Mouse (Mus musculus): ENCODE results near the gene Gng4.

The Gng4 gene

DNA sequence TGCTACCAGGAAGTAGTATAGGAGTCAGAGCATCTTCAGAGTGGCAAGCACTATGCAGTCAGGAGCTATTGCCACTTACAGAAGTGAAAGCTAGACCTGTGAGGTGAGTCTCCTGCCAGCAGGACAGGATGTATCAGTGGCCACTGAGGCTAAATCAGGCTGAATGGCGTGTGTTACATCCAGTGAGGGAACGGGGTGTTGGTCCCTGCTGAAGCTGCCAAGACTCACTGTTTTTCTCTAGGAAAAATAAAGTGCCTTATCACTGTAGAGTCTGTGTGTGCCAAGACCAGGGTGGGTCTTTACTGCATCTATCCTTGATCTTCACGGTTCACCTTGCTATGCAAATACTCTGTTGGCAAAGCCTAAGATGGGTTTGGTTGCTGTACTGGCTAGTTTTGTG, 34.8 kb downstream of the Gng4 start:
- DNase-seq (ENCODE audit: low spot score), result no peak

- DNase-seq (ENCODE audit: low spot score), result no peak
Measured at GRCm38 (mm10) chr13:13820234-13821123, 36.6 kb downstream of the Gng4 start.

- DNase-seq (ENCODE audit: low spot score), result no peak
Measured at GRCm38 (mm10) chr13:13824946-13825345, 41.1 kb downstream of the Gng4 start.

DNA sequence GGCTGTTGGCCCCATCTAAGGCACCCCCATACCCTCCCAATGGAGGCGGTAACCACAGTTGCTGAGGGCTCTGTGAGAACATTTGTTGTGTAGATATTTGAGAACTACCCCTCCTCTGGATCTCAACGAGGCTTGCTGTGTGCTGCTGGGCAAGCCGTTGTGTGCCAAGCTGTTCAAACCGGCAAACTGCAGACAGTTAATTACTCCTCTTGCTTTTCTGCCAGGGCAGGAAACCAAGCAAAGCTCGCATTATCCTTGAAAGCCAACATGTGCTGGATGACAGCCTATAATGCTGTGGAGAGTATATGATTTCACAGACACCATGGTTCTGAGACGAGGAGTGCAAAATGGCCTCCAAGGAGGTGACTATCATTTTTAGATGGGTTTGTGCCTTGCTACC, 42.7 kb downstream of the Gng4 start:
- DNase-seq (ENCODE audit: low spot score), result no peak

GRCm38 (mm10) chr13:13828125-13828524, 44.3 kb downstream of the Gng4 start:
- DNase-seq (ENCODE audit: low spot score), result no peak

GRCm38 (mm10) chr13:13830469-13831074, 46.7 kb downstream of the Gng4 start:
- no peak for DNase-seq (ENCODE audit: low spot score)

DNA sequence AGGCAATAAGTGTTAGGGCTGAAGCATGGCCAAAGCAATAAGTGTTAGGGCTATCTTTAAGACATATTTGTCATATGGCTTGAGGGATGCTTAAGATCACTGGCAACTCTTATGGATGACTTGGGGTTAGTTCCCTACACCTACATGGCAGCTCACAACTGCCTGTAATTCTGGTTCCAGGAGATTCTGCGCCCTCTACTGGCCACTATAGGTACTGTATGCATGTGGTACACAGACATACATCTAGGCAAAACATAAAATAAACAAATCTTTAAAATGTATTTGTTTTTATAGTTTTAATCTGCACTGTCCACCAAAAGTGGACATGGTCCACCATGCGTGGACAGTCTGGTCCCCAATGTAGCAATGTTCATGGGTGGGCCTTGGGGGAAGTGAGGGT, 51.3 kb downstream of the Gng4 start:
- no peak for DNase-seq (ENCODE audit: low spot score)

GRCm38 (mm10) chr13:13845021-13845420, 61.2 kb downstream of the Gng4 start:
- DNase-seq (ENCODE audit: low spot score), result no peak

DNA sequence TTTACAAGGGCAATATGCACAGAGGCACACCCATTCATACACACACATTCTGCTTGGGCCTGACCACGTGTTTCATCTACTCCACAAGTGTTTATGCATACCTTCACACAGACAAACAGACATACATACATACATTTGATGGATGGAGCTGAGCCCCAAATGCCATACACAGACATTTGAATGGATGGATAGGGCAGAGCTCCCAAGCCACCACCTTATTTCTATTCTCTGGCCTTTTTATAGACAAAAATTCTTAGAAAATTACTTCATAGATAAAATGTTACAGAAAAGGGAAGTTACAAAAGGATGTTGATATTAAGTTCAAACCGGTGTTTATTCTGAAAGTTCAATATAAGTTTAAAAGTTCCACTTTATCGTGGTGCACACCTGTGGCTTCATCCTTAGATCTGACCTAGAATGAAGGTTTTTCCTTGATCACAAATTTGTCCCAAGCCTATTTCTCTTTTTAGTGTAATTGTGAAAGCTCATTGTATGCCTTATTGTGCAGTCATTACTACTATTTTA, 63.3 kb downstream of the Gng4 start:
- no peak for DNase-seq (ENCODE audit: low spot score)

GRCm38 (mm10) chr13:13857190-13857589, 73.3 kb downstream of the Gng4 start:
- DNase-seq (ENCODE audit: low spot score), result no peak

- no peak for DNase-seq (ENCODE audit: low spot score)
Measured at GRCm38 (mm10) chr13:13862346-13862745, 78.5 kb downstream of the Gng4 start.

DNA sequence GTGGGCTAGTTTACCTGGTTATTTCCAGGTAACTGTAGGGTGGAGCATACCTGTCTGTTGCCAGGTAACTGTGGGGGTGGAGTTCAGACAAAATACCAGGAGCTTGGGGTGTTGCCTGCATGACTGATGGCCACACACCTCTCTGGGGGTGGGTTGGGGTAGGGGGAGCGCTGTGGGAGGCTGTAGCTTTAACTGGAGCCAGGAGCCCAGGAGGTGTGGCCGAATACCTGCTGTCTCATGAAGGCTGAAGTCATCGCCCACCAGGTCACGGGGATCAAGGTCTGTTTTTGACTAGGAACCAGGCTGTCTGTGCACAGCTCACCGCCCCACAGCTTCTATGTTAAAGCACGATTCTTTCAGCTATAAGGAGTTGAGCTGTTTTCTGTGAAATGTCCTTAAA, 79.1 kb downstream of the Gng4 start:
- no peak for DNase-seq (ENCODE audit: low spot score)

DNA sequence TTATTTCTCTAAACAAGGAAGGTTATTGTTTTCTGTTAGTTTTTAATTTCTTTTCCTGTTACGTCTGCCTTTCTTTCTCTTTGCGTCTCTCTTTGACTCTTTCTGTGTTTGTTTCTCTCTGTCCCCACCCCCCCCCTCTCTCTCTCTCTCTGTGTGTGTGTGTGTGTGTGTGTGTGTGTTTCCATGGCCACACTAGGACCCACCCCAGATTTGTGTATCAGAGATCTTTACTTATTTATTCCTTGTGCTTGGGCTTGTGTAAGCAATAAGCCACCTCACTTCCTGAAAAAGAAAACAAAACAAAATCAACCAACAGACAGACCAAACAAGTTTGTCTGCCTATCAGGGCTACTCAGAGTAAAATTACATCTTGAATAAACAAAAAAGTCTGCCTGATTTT, 82.5 kb downstream of the Gng4 start:
- DNase-seq (ENCODE audit: low spot score), result no peak

GRCm38 (mm10) chr13:13867078-13867759, 83.4 kb downstream of the Gng4 start:
- DNase-seq (ENCODE audit: low spot score), result peak; percentile 51

DNA sequence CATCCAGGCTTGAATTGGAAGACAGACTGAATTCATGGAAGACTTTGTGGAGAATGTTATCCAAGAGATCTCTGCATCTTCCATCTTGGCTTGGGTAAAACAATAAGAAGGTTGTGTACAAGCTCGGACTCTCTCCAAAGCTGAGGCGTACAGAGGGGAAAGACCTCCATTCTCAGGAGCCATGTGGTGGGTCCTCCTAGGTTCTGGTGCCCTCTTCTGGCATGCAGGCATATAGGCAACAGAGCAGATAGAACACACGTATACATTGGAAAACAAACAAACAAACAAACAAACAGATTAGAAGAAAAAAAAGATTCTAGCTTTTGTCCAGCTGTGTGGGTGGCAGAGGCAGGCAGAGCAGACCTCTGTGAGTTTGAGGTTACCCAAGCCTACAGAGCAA, 84.1 kb downstream of the Gng4 start:
- peak; percentile 15 for DNase-seq (ENCODE audit: low spot score)
